Comparison of ENCODE assay signal across 8 mouse cellular contexts in the genomic region with DNA sequence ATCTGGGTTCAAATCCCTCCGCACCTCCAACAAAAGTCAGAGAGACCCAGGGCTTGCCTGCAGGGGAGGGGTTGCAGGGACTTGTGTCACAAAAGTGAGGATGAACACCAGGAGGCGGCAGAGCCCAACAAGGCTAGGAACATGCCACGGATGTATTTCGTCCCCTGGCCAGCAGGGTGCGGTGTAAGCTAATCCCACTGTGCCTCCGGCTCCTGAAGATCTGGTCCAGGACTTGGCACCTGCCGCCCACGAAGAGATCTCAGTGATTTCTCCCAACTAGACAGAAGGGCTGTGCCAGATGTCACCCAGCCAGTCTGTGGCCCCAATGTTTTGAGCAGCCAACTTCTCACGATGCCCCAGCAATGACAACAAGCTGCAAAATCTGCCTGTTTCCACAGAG. TPM values are rescaled to one million over a fixed set of nuclear protein-coding genes. Genes with fewer than 3 reads are reported as not detected.
DNase-seq lines count a peak whose midpoint lies in the region; ATAC-seq lines count a peak whose summit lies in the region.

No protein-coding gene starts in this region.

- no peaks in the 10 kb centered on the region for H3K36me3 ChIP-seq in hindbrain, embryonic 15.5 days

- H3K27me3 ChIP-seq in hindbrain, embryonic 15.5 days: no peaks in the 10 kb centered on the region

- no peaks in the 10 kb centered on the region for H3K9me3 ChIP-seq in hindbrain, embryonic 15.5 days

- 0 out of 2 replicates have a peak, but pooled peaks have one; percentile 52 for ATAC-seq in hindbrain, embryonic 15.5 days (ENCODE audit: low FRiP score, low read depth)

- H3K4me3 ChIP-seq in hindbrain, embryonic 15.5 days: no peak overlapping the region

- no peak overlapping the region for H3K9ac ChIP-seq in hindbrain, embryonic 15.5 days

- peak overlapping the region; percentile 37 for H3K4me2 ChIP-seq in hindbrain, embryonic 15.5 days

- peaks cover 5% of the 10 kb centered on the region; the same call in 1 of the 2 replicates for H3K4me1 ChIP-seq in hindbrain, embryonic 15.5 days (replicated peaks)

- H3K27ac ChIP-seq in hindbrain, embryonic 15.5 days (replicated peaks): no peak overlapping the region

- 12% methylated on average over 9 of the region's 9 CpGs for WGBS in hindbrain, embryonic 15.5 days

- peak; percentile 86 for DNase-seq in WW6 (ENCODE audit: low read depth, low spot score)
- peak; percentile 89 to 94 for DNase-seq in cerebellum, postnatal 4 days (ENCODE audit: low spot score in 2 of 2)
- peak; percentile 80 for DNase-seq in gastrocnemius, adult 18-20 months (ENCODE audit: low spot score)
- peak; percentile 88 to 89 for DNase-seq in layer of hippocampus, postnatal 36 days
- peak; percentile 91 for DNase-seq in lung, postnatal 25 days (ENCODE audit: low spot score)
- peak; percentile 94 for DNase-seq in retina, postnatal 1 day
- DNase-seq in thymus, postnatal 4 days: peak; percentile 97

RNA-seq across cellular contexts. Expression of gene Grhpr, which starts 7.7 kb away (rescaled TPM):
- 10 to 100 TPM; 21.9 to 28.0 TPM for total RNA-seq in gastrocnemius, adult 18-20 months (2021)
- 27.0 and 29.2 TPM in 2 replicates for polyA plus RNA-seq in hindbrain, embryonic 15.5 days (2015; fragmentation: Nextera tagmentation; extraction: Ambion mirVana)
- 10 to 100 TPM; 24.5 to 27.0 TPM for total RNA-seq in layer of hippocampus, postnatal 36 days (2021)

RNA-seq across cellular contexts. Expression of gene Zbtb5, which starts 38.8 kb away (rescaled TPM):
- total RNA-seq in gastrocnemius, adult 18-20 months (2021): 1 to 10 TPM; 2.0 to 2.3 TPM
- 39.6 and 41.7 TPM in 2 replicates for polyA plus RNA-seq in hindbrain, embryonic 15.5 days (2015; fragmentation: Nextera tagmentation; extraction: Ambion mirVana)
- total RNA-seq in layer of hippocampus, postnatal 36 days (2021): 10 to 100 TPM in 1 of 2 experiments, 1 to 10 TPM in 1; 9.7 to 10.3 TPM

RNA-seq across cellular contexts. Expression of gene Polr1e, which starts 44.9 kb away (rescaled TPM):
- total RNA-seq in gastrocnemius, adult 18-20 months (2021): 1 to 10 TPM; 4.1 to 4.5 TPM
- 33.9 and 36.7 TPM in 2 replicates for polyA plus RNA-seq in hindbrain, embryonic 15.5 days (2015; fragmentation: Nextera tagmentation; extraction: Ambion mirVana)
- total RNA-seq in layer of hippocampus, postnatal 36 days (2021): 10 to 100 TPM; 12.0 to 12.6 TPM
